Mouse (Mus musculus): Measurements from ENCODE around the gene Fbxl18. TPM values are rescaled to one million over a fixed set of nuclear protein-coding genes. Genes with fewer than 3 reads are reported as not detected.
"Not testable (repeated sequence)": the region's sequence is repeated elsewhere in the genome, so short reads cannot be mapped to it uniquely, and the experiment has no call there.

Fbxl18 gene
- polyA plus RNA-seq, 1 experiment, result 28.4 TPM

- TF ChIP-seq CTCF (IDR thresholded peaks at IDR 0.05; ENCODE audit: extremely low read depth, insufficient read length, insufficient replicate concordance, low read depth, low read length), result no peak
- no peak for TF ChIP-seq POLR2A (IDR thresholded peaks at IDR 0.05; ENCODE audit: low read depth, low read length)
- Histone ChIP-seq H3K27ac (ENCODE audit: insufficient read depth, low read depth, low read length) (no peak overlapping the region), H3K4me3 (ENCODE audit: low read depth, low read length) (no peak overlapping the region), H3K27me3 (ENCODE audit: control insufficient read depth, insufficient read depth, low read length) (no peaks in the 10 kb centered on the region), H3K4me1 (ENCODE audit: control insufficient read depth, insufficient read depth, insufficient read length, low read length) (peaks cover 12% of the 10 kb centered on the region; the same call in 1 of the 2 replicates), H3K36me3 (ENCODE audit: control insufficient read depth, insufficient read depth, low read length) (no peaks in the 10 kb centered on the region)
- 81% methylated on average over 9 of the region's 9 CpGs for WGBS
Measured at GRCm38 (mm10) chr5:142850476-142850875, 44.7 kb downstream of the Fbxl18 start.

DNA sequence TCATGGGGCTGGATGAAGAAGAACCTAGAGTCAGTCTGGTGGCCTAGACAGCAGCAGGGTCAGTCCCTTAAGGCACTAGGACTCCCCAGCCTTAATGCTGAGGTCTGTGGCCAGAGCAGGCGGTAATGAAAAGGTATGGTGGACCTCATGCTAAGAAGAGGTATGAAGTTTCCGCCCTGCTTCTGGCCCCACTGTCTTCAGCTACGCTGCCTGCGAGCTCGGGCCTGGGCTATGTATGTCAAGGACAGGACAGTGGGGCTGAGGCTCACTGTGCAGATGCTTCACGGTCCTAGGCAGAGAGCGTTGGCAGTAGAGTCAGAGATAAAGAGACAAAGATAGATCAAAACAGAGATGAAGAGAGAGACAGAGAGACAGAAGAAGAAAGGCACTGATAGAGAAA lies 46.3 kb downstream of the Fbxl18 start:
- no peak overlapping the region for H3K4me3 ChIP-seq (ENCODE audit: low read depth, low read length)
- no peaks in the 10 kb centered on the region for H3K27me3 ChIP-seq (ENCODE audit: control insufficient read depth, insufficient read depth, low read length)
- WGBS, result 89% methylated on average over 7 of the region's 7 CpGs
- no peak overlapping the region for H3K27ac ChIP-seq (ENCODE audit: insufficient read depth, low read depth, low read length)
- H3K36me3 ChIP-seq (ENCODE audit: control insufficient read depth, insufficient read depth, low read length), result no peaks in the 10 kb centered on the region
- TF ChIP-seq POLR2A (IDR thresholded peaks at IDR 0.05; ENCODE audit: low read depth, low read length), result no peak
- no peak for TF ChIP-seq CTCF (IDR thresholded peaks at IDR 0.05; ENCODE audit: extremely low read depth, insufficient read length, insufficient replicate concordance, low read depth, low read length)
- peaks cover 12% of the 10 kb centered on the region; the same call in 1 of the 2 replicates for H3K4me1 ChIP-seq (ENCODE audit: control insufficient read depth, insufficient read depth, insufficient read length, low read length)

- no peaks in the 10 kb centered on the region for H3K27me3 ChIP-seq (ENCODE audit: control insufficient read depth, insufficient read depth, low read length)
- no peak overlapping the region for H3K27ac ChIP-seq (ENCODE audit: insufficient read depth, low read depth, low read length)
- peaks cover 12% of the 10 kb centered on the region; the same call in 1 of the 2 replicates for H3K4me1 ChIP-seq (ENCODE audit: control insufficient read depth, insufficient read depth, insufficient read length, low read length)
- H3K36me3 ChIP-seq (ENCODE audit: control insufficient read depth, insufficient read depth, low read length), result no peaks in the 10 kb centered on the region
- no peak overlapping the region for H3K4me3 ChIP-seq (ENCODE audit: low read depth, low read length)
- WGBS, result 59% methylated on average over 3 of the region's 3 CpGs
- TF ChIP-seq POLR2A (IDR thresholded peaks at IDR 0.05; ENCODE audit: low read depth, low read length), result no peak
- no peak for TF ChIP-seq CTCF (IDR thresholded peaks at IDR 0.05; ENCODE audit: extremely low read depth, insufficient read length, insufficient replicate concordance, low read depth, low read length)
Measured at GRCm38 (mm10) chr5:142848149-142848548, 47.1 kb downstream of the Fbxl18 start.

GRCm38 (mm10) chr5:142844467-142844866 lies 50.8 kb downstream of the Fbxl18 start:
- Histone ChIP-seq H3K36me3 (ENCODE audit: control insufficient read depth, insufficient read depth, low read length) (no peaks in the 10 kb centered on the region), H3K4me3 (ENCODE audit: low read depth, low read length) (no peak overlapping the region), H3K27me3 (ENCODE audit: control insufficient read depth, insufficient read depth, low read length) (no peaks in the 10 kb centered on the region), H3K27ac (ENCODE audit: insufficient read depth, low read depth, low read length) (no peak overlapping the region), H3K4me1 (ENCODE audit: control insufficient read depth, insufficient read depth, insufficient read length, low read length) (no peaks in the 10 kb centered on the region)
- TF ChIP-seq POLR2A (IDR thresholded peaks at IDR 0.05; ENCODE audit: low read depth, low read length) (0 out of 2 replicates have a peak, but pooled peaks have one; percentile 5), CTCF (IDR thresholded peaks at IDR 0.05; ENCODE audit: extremely low read depth, insufficient read length, insufficient replicate concordance, low read depth, low read length) (peak; percentile 55; the same call in 1 of the 2 replicates)
- WGBS, result 52% methylated on average over 8 of the region's 8 CpGs

- H3K36me3 ChIP-seq (ENCODE audit: control insufficient read depth, insufficient read depth, low read length), result no peaks in the 10 kb centered on the region
- 51% methylated on average over 7 of the region's 7 CpGs for WGBS
- no peak overlapping the region for H3K4me3 ChIP-seq (ENCODE audit: low read depth, low read length)
- no peaks in the 10 kb centered on the region for H3K27me3 ChIP-seq (ENCODE audit: control insufficient read depth, insufficient read depth, low read length)
- H3K27ac ChIP-seq (ENCODE audit: insufficient read depth, low read depth, low read length), result no peak overlapping the region
- no peaks in the 10 kb centered on the region for H3K4me1 ChIP-seq (ENCODE audit: control insufficient read depth, insufficient read depth, insufficient read length, low read length)
- TF ChIP-seq CTCF (IDR thresholded peaks at IDR 0.05; ENCODE audit: extremely low read depth, insufficient read length, insufficient replicate concordance, low read depth, low read length) (peak; percentile 59; the same call in 1 of the 2 replicates), POLR2A (IDR thresholded peaks at IDR 0.05; ENCODE audit: low read depth, low read length) (no peak)
Measured at GRCm38 (mm10) chr5:142842137-142842642, 53.0 kb downstream of the Fbxl18 start.

- 73% methylated on average over 8 of the region's 8 CpGs for WGBS
- Histone ChIP-seq H3K27ac (ENCODE audit: insufficient read depth, low read depth, low read length) (no peak overlapping the region), H3K36me3 (ENCODE audit: control insufficient read depth, insufficient read depth, low read length) (no peaks in the 10 kb centered on the region), H3K4me3 (ENCODE audit: low read depth, low read length) (no peak overlapping the region), H3K4me1 (ENCODE audit: control insufficient read depth, insufficient read depth, insufficient read length, low read length) (no peaks in the 10 kb centered on the region), H3K27me3 (ENCODE audit: control insufficient read depth, insufficient read depth, low read length) (no peaks in the 10 kb centered on the region)
- TF ChIP-seq POLR2A (IDR thresholded peaks at IDR 0.05; ENCODE audit: low read depth, low read length), result no peak
- TF ChIP-seq CTCF (IDR thresholded peaks at IDR 0.05; ENCODE audit: extremely low read depth, insufficient read length, insufficient replicate concordance, low read depth, low read length), result no peak
Measured at GRCm38 (mm10) chr5:142841372-142842136, 53.7 kb downstream of the Fbxl18 start.

- H3K27ac ChIP-seq (ENCODE audit: insufficient read depth, low read depth, low read length); H3K27me3 ChIP-seq (ENCODE audit: control insufficient read depth, insufficient read depth, low read length); H3K4me3 ChIP-seq (ENCODE audit: low read depth, low read length); H3K4me1 ChIP-seq (ENCODE audit: control insufficient read depth, insufficient read depth, insufficient read length, low read length); H3K36me3 ChIP-seq (ENCODE audit: control insufficient read depth, insufficient read depth, low read length): not testable (repeated sequence)
- WGBS, result 92% methylated on average over 2 of the region's 2 CpGs
Measured at GRCm38 (mm10) chr5:142837427-142837826, 57.8 kb downstream of the Fbxl18 start.
